Mouse (Mus musculus) intestine, embryonic 14.5 days (tissue): ENCODE results near the gene Nt5dc2. TPM values are rescaled to one million over a fixed set of nuclear protein-coding genes. Genes with fewer than 3 reads are reported as not detected.

Experiments
- ATAC-seq: fragments of 200-750 bp; cut with Nextera tagmentation; replicated peaks from 2 replicates; pipeline ENCODE4 v1.8.0; 2017; ENCODE audit warnings: low read depth, moderate number of reproducible peaks, moderate TSS enrichment, moderate library complexity; ENCODE audit not compliant: low FRiP score, low TSS enrichment
- DNase-seq: peaks from one replicate; pipeline ENCODE4 v3.0.0-alpha.2; 2018; ENCODE audit warnings: low spot score
- H3K27ac ChIP-seq: fragments of 300-500 bp; sonication (generic); 2 replicates; pipeline ENCODE4 v1.5.1; 2014; ENCODE audit warnings: low read depth, mild to moderate bottlenecking, control low read depth
- H3K27me3 ChIP-seq: fragments of 300-500 bp; sonication (generic); replicated peaks from 2 replicates; pipeline ENCODE4 v1.6.1; 2014; ENCODE audit warnings: low read length, control low read depth; ENCODE audit not compliant: control insufficient read depth, insufficient read depth
- H3K36me3 ChIP-seq: fragments of 300-500 bp; sonication (generic); 2 replicates; pipeline ENCODE4 v1.6.1; 2014; ENCODE audit warnings: low read length, control low read depth; ENCODE audit not compliant: control insufficient read depth, insufficient read depth
- H3K4me1 ChIP-seq: fragments of 300-500 bp; sonication (generic); replicated peaks from 2 replicates; pipeline ENCODE4 v1.6.1; 2014; ENCODE audit warnings: low read length, control low read depth, mixed read lengths; ENCODE audit not compliant: control insufficient read depth, insufficient read depth
- H3K4me2 ChIP-seq: fragments of 300-500 bp; sonication (generic); 2 replicates; pipeline ENCODE4 v1.6.1; 2014; ENCODE audit warnings: low read length
- H3K4me3 ChIP-seq: fragments of 300-500 bp; sonication (generic); 2 replicates; pipeline ENCODE4 v1.5.1; 2014; ENCODE audit warnings: low read depth, low read length, control low read depth, mixed read lengths
- H3K9ac ChIP-seq: fragments of 300-500 bp; sonication (generic); 2 replicates; pipeline ENCODE4 v1.6.1; 2014; ENCODE audit warnings: mild to moderate bottlenecking, low read length
- H3K9me3 ChIP-seq: fragments of 300-500 bp; sonication (generic); 2 replicates; pipeline ENCODE4 v1.6.1; 2016; ENCODE audit warnings: low read length, control low read depth; ENCODE audit not compliant: control insufficient read depth
- WGBS: fragments of 180-500 bp; shearing (Covaris S2); extraction: QIAGEN DNeasy Blood & Tissue Kit; methylation state at CpG from one replicate; pipeline ENCODE4 v1.1.7; 2014; 5-methylcytosine and 5-hydroxymethylcytosine counted together
- polyA plus RNA-seq: library from polyadenylated mRNA; unstranded; fragments of >200 nt; fragmentation: Nextera tagmentation; extraction: Ambion mirVana; gene quantifications from 2 replicates; pipeline ENCODE4 v1.2.1, GENCODE M21; 2014

The Nt5dc2 gene
- polyA plus RNA-seq, 1 experiment from 2014 or later, result 365 TPM

DNA sequence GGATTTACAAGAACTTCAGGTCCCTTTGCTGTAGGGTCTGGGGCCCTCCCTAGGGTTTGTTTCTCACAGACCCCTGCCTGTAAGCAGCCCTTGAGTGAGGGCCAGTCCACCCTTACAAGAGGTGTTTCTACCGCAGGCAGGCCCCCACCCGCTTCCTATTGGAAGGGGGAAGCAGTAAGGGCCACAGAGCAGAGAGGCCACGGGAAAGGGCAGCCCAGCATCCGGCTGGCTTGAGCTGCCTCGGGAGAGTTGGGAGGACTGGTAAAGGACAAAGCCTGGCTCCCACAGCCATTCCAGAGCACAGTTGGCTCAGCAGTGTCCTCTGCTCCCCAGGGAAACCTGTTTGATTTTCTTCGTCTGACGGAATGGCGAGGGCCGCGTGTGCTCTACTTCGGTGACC lies 6.9 kb downstream of the Nt5dc2 start:
- no peak overlapping the region for H3K27ac ChIP-seq
- ATAC-seq (no peak), DNase-seq (no peak)
- no peak overlapping the region for H3K4me2 ChIP-seq
- no peaks in the 10 kb centered on the region for H3K27me3 ChIP-seq
- no peaks in the 10 kb centered on the region for H3K9me3 ChIP-seq
- peaks cover 11% of the 10 kb centered on the region for H3K4me1 ChIP-seq
- H3K4me3 ChIP-seq, result no peak overlapping the region
- no peak overlapping the region for H3K9ac ChIP-seq
- 78% methylated on average over 11 of the region's 11 CpGs for WGBS
- peaks cover 73% of the 10 kb centered on the region for H3K36me3 ChIP-seq

DNA sequence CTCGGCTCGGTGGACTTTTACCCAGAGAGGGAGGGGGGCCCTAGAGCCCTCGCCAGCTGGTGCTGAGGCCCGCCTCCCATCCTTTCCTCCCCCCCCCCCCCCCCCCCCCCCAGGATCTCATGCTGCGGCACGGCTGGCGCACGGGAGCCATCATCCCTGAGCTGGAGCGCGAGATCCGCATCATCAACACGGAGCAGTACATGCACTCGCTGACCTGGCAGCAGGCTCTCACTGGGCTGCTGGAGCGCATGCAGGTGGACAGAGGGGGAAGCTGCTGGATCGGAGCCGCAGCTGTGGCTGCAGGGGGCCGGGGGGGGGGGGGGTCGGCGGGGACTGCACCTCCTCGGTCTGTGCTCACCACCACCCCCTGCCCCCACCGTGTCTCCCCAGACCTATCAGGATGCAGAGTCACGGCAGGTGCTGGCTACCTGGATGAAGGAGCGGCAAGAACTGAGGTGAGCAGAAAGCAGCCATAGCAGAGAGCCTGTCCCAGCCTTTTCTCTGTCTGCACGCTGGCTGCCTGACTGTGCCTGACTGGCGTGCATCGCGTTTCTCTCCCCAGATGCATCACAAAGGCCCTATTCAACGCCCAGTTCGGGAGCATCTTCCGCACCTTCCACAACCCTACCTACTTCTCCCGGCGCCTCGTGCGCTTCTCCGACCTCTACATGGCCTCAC lies 7.5 kb downstream of the Nt5dc2 start:
- WGBS, result 85% methylated on average over 28 of the region's 35 CpGs
- no peak for ATAC-seq
- Histone ChIP-seq H3K9ac (no peak overlapping the region), H3K9me3 (no peaks in the 10 kb centered on the region), H3K36me3 (peaks cover 73% of the 10 kb centered on the region), H3K4me1 (peaks cover 5% of the 10 kb centered on the region), H3K4me3 (no peak overlapping the region), H3K4me2 (no peak overlapping the region), H3K27me3 (no peaks in the 10 kb centered on the region), H3K27ac (no peak overlapping the region)
- DNase-seq, result no peak

- H3K4me2 ChIP-seq, result no peak overlapping the region
- H3K9ac ChIP-seq, result no peak overlapping the region
- WGBS, result 89% methylated on average over 9 of the region's 9 CpGs
- no peak overlapping the region for H3K4me3 ChIP-seq
- no peaks in the 10 kb centered on the region for H3K9me3 ChIP-seq
- H3K27ac ChIP-seq, result no peak overlapping the region
- no peaks in the 10 kb centered on the region for H3K27me3 ChIP-seq
- H3K36me3 ChIP-seq, result peaks cover 73% of the 10 kb centered on the region
- ATAC-seq (no peak), DNase-seq (no peak)
- no peaks in the 10 kb centered on the region for H3K4me1 ChIP-seq
Observed at GRCm38 (mm10) chr14:31138897-31139429, 8.1 kb downstream of the Nt5dc2 start.

- Histone ChIP-seq H3K4me2 (no peak overlapping the region), H3K4me1 (no peaks in the 10 kb centered on the region), H3K27me3 (no peaks in the 10 kb centered on the region), H3K36me3 (peaks cover 67% of the 10 kb centered on the region), H3K9me3 (no peaks in the 10 kb centered on the region), H3K27ac (no peak overlapping the region), H3K9ac (no peak overlapping the region), H3K4me3 (no peak overlapping the region)
- DNase-seq (no peak), ATAC-seq (no peak)
- 87% methylated on average over 12 of the region's 12 CpGs for WGBS
Observed at GRCm38 (mm10) chr14:31139666-31140065, 8.8 kb downstream of the Nt5dc2 start.

DNA sequence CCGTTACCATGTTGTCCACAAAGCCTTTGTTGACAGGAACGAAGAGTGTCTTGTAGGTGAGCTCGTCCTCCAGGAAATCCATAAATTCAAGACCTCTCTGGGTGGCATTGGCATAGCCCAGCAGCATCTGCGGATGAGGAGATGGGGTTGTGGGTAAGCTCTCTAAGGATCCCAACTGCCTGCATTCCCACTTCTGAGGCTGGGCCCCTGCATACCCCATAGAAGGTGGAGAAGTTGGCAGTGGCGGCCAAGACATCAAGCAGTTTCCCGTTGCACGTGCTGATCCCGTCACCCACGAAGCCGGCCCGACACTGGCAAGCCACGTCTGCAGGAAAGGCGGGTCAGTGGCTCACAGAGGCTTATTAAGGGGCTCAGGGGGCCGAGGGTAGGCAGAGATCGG lies 9.3 kb downstream of the Nt5dc2 start:
- Histone ChIP-seq H3K27ac (no peak overlapping the region), H3K4me3 (no peak overlapping the region), H3K4me2 (no peak overlapping the region), H3K27me3 (no peaks in the 10 kb centered on the region), H3K9ac (no peak overlapping the region), H3K4me1 (no peaks in the 10 kb centered on the region), H3K36me3 (peaks cover 62% of the 10 kb centered on the region), H3K9me3 (no peaks in the 10 kb centered on the region)
- DNase-seq (no peak), ATAC-seq (no peak)
- 92% methylated on average over 15 of the region's 15 CpGs for WGBS

GRCm38 (mm10) chr14:31141011-31141410 lies 10.2 kb downstream of the Nt5dc2 start:
- peaks cover 53% of the 10 kb centered on the region for H3K36me3 ChIP-seq
- ATAC-seq, result no peak
- H3K4me2 ChIP-seq, result no peak overlapping the region
- no peak for DNase-seq
- H3K27me3 ChIP-seq, result no peaks in the 10 kb centered on the region
- no peak overlapping the region for H3K9ac ChIP-seq
- H3K4me3 ChIP-seq, result no peak overlapping the region
- no peaks in the 10 kb centered on the region for H3K4me1 ChIP-seq
- H3K9me3 ChIP-seq, result no peaks in the 10 kb centered on the region
- no peak overlapping the region for H3K27ac ChIP-seq
- WGBS, result 94% methylated on average over 14 of the region's 14 CpGs

DNA sequence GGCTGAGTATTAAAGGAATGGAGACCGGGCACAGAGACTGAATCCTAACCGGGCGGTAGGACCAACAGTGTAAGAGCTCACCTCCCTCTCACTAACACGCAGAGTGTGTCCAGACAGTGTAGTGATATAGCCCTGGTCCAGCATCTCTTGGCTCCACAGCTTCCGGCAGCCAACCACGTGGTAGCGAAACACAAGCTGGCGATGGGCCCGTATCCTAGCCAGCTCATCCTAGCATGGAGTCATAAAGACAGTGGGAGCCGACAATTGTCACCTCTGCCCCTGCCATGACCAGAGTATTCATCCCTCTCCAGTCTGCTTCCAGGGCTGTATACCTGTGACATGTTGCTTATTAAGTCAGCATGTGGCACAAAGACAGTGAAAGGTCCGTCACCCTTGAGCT lies 14.8 kb downstream of the Nt5dc2 start:
- 90% methylated on average over 11 of the region's 11 CpGs for WGBS
- peaks cover 9% of the 10 kb centered on the region; the same call in 1 of the 2 replicates for H3K36me3 ChIP-seq
- H3K9ac ChIP-seq, result no peak overlapping the region
- no peak overlapping the region for H3K4me3 ChIP-seq
- no peak for ATAC-seq
- no peak for DNase-seq
- H3K27me3 ChIP-seq, result no peaks in the 10 kb centered on the region
- no peak overlapping the region for H3K27ac ChIP-seq
- no peak overlapping the region for H3K4me2 ChIP-seq
- H3K9me3 ChIP-seq, result no peaks in the 10 kb centered on the region
- no peaks in the 10 kb centered on the region for H3K4me1 ChIP-seq

DNA sequence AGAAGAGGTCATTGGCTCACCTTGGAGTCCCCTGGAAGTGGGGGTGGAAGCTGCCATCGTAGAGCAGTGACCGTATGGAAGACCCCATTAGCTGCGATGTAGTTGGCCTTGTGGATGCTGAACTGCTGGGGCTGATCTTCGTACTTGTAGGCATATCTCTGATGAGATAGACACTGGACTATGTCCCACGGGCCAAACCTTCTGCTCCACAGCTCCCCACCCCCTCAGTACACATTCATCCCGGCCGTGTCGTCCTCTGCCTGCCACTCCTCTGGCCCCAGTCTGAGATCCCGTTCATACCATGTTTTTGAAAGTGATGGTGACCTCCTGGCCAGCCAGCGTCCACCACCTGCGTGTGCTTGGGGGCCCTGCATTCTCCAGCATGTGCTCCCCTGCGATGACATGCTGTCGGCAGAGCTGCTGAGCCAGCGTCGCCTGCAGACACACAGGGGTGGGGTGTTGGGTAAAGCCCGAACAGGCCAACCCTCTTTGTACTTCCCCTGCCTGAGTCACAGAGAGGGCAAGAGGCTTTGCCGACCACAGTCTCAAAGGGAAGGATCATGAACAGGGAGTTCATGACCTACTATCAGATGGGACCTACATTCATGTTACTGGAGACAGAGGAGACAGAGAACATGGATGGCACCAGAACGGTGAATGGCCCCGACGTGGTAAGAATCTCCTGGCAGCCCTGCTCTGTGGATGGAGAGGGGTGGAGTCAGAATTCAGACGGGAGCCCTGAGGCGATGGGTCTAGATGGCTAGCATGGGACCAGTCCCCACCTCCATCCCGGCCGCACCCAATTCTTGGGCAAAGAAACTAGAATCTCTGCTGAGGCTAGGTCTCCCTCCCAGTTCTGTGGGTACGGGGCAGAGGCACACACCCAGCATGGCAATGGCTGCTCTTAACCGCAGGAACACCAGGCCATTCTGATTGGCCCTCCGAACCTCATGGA lies 29.6 kb downstream of the Nt5dc2 start:
- no peak overlapping the region for H3K4me2 ChIP-seq
- H3K27ac ChIP-seq, result no peak overlapping the region
- ATAC-seq, result peak; percentile 24
- H3K27me3 ChIP-seq, result no peaks in the 10 kb centered on the region
- WGBS, result 72% methylated on average over 27 of the region's 27 CpGs
- no peak overlapping the region for H3K4me3 ChIP-seq
- H3K9ac ChIP-seq, result no peak overlapping the region
- H3K9me3 ChIP-seq, result no peaks in the 10 kb centered on the region
- no peaks in the 10 kb centered on the region for H3K36me3 ChIP-seq
- DNase-seq, result no peak
- H3K4me1 ChIP-seq, result no peaks in the 10 kb centered on the region
